Mouse (Mus musculus) erythroblast, embryonic 14.5 days (primary cell): ENCODE measurements around the gene Mpped2. TPM values are rescaled to one million over a fixed set of nuclear protein-coding genes. Genes with fewer than 3 reads are reported as not detected.

Experiments used
- H3K27me3 ChIP-seq: 2 replicates; pipeline ENCODE4 v1.6.1; 2012; ENCODE audit warnings: inconsistent platforms; ENCODE audit not compliant: control insufficient read depth
- H3K36me3 ChIP-seq: 2 replicates; pipeline ENCODE4 v1.6.1; 2012; ENCODE audit warnings: mild to moderate bottlenecking, inconsistent platforms; ENCODE audit not compliant: control insufficient read depth
- H3K4me1 ChIP-seq: 2 replicates; pipeline ENCODE4 v1.6.1; 2012; ENCODE audit warnings: inconsistent platforms; ENCODE audit not compliant: control insufficient read depth
- H3K4me3 ChIP-seq: replicated peaks from 2 replicates; pipeline ENCODE3; 2012; ENCODE audit warnings: moderate library complexity, mild to moderate bottlenecking, inconsistent platforms
- H3K9me3 ChIP-seq: 2 replicates; pipeline ENCODE4 v1.6.1; 2012; ENCODE audit warnings: low read length, inconsistent platforms, mixed read lengths; ENCODE audit not compliant: control insufficient read depth
- GATA1 ChIP-seq: IDR thresholded peaks from 2 replicates; pipeline ENCODE4 v1.6.1; 2012; ENCODE audit warnings: low read length, inconsistent platforms, mixed read lengths
- TAL1 ChIP-seq: IDR thresholded peaks from 3 replicates; pipeline ENCODE4 v1.6.1; 2012; ENCODE audit warnings: low read length, inconsistent platforms, mixed read lengths
- polyA plus RNA-seq: library from polyadenylated mRNA; stranded (reverse); fragments of >175 nt; gene quantifications from 2 replicates; pipeline ENCODE4 v1.2.3, GENCODE M21; 2012

Mpped2 gene
- polyA plus RNA-seq, 1 experiment, result not detected

GRCm38 (mm10) chr2:106798824-106799223 is 105.8 kb downstream of the Mpped2 start:
- Histone ChIP-seq H3K4me1 (no peaks in the 10 kb centered on the region), H3K27me3 (no peaks in the 10 kb centered on the region), H3K9me3 (no peaks in the 10 kb centered on the region), H3K36me3 (no peaks in the 10 kb centered on the region), H3K4me3 (no peak overlapping the region)
- TF ChIP-seq TAL1 (no peak), GATA1 (no peak)

GRCm38 (mm10) chr2:106815898-106816297 is 122.8 kb downstream of the Mpped2 start:
- no peak overlapping the region for H3K4me3 ChIP-seq
- no peaks in the 10 kb centered on the region for H3K9me3 ChIP-seq
- H3K27me3 ChIP-seq, result no peaks in the 10 kb centered on the region
- no peaks in the 10 kb centered on the region for H3K36me3 ChIP-seq
- no peaks in the 10 kb centered on the region for H3K4me1 ChIP-seq
- TF ChIP-seq GATA1, result no peak
- no peak for TF ChIP-seq TAL1

GRCm38 (mm10) chr2:106821292-106821691 is 128.2 kb downstream of the Mpped2 start:
- no peak for TF ChIP-seq GATA1
- no peak for TF ChIP-seq TAL1

GRCm38 (mm10) chr2:106821883-106822282 is 128.8 kb downstream of the Mpped2 start:
- Histone ChIP-seq H3K36me3 (no peaks in the 10 kb centered on the region), H3K4me3 (no peak overlapping the region), H3K4me1 (no peaks in the 10 kb centered on the region), H3K9me3 (no peaks in the 10 kb centered on the region), H3K27me3 (no peaks in the 10 kb centered on the region)
- TF ChIP-seq TAL1, result no peak
- TF ChIP-seq GATA1, result no peak

More at GRCm38 (mm10) chr2:106821292-106821691, 128.2 kb downstream of the Mpped2 start:
- H3K4me1 ChIP-seq, result no peaks in the 10 kb centered on the region
- no peaks in the 10 kb centered on the region for H3K27me3 ChIP-seq
- H3K4me3 ChIP-seq, result no peak overlapping the region
- H3K9me3 ChIP-seq, result no peaks in the 10 kb centered on the region
- no peaks in the 10 kb centered on the region for H3K36me3 ChIP-seq

GRCm38 (mm10) chr2:106822540-106822939 is 129.5 kb downstream of the Mpped2 start:
- no peaks in the 10 kb centered on the region for H3K4me1 ChIP-seq
- no peaks in the 10 kb centered on the region for H3K9me3 ChIP-seq
- no peaks in the 10 kb centered on the region for H3K36me3 ChIP-seq
- TF ChIP-seq GATA1, result no peak
- TF ChIP-seq TAL1, result no peak
- no peak overlapping the region for H3K4me3 ChIP-seq
- H3K27me3 ChIP-seq, result no peaks in the 10 kb centered on the region

GRCm38 (mm10) chr2:106825461-106825860 is 132.4 kb downstream of the Mpped2 start:
- TF ChIP-seq GATA1, result no peak
- no peak for TF ChIP-seq TAL1
- no peaks in the 10 kb centered on the region for H3K27me3 ChIP-seq
- H3K36me3 ChIP-seq, result no peaks in the 10 kb centered on the region
- H3K4me1 ChIP-seq, result no peaks in the 10 kb centered on the region
- no peaks in the 10 kb centered on the region for H3K9me3 ChIP-seq
- H3K4me3 ChIP-seq, result no peak overlapping the region

- TF ChIP-seq TAL1, result no peak
- TF ChIP-seq GATA1, result no peak
- Histone ChIP-seq H3K4me1 (no peaks in the 10 kb centered on the region), H3K4me3 (no peak overlapping the region), H3K36me3 (no peaks in the 10 kb centered on the region), H3K27me3 (no peaks in the 10 kb centered on the region), H3K9me3 (no peaks in the 10 kb centered on the region)
These were observed 133.0 kb downstream of the Mpped2 start for GRCm38 (mm10) chr2:106826023-106826422.

GRCm38 (mm10) chr2:106826806-106827205 is 133.7 kb downstream of the Mpped2 start:
- H3K36me3 ChIP-seq, result no peaks in the 10 kb centered on the region
- H3K9me3 ChIP-seq, result no peaks in the 10 kb centered on the region
- no peak overlapping the region for H3K4me3 ChIP-seq
- TF ChIP-seq GATA1 (no peak), TAL1 (no peak)
- H3K4me1 ChIP-seq, result no peaks in the 10 kb centered on the region
- no peaks in the 10 kb centered on the region for H3K27me3 ChIP-seq

GRCm38 (mm10) chr2:106828573-106829310 is 135.7 kb downstream of the Mpped2 start:
- Histone ChIP-seq H3K4me3 (no peak overlapping the region), H3K9me3 (no peaks in the 10 kb centered on the region), H3K4me1 (no peaks in the 10 kb centered on the region), H3K36me3 (no peaks in the 10 kb centered on the region), H3K27me3 (no peaks in the 10 kb centered on the region)
- no peak for TF ChIP-seq TAL1
- no peak for TF ChIP-seq GATA1

- Histone ChIP-seq H3K27me3 (no peaks in the 10 kb centered on the region), H3K9me3 (no peaks in the 10 kb centered on the region), H3K36me3 (no peaks in the 10 kb centered on the region), H3K4me1 (no peaks in the 10 kb centered on the region), H3K4me3 (no peak overlapping the region)
- TF ChIP-seq GATA1 (no peak), TAL1 (no peak)
These were observed 136.4 kb downstream of the Mpped2 start for GRCm38 (mm10) chr2:106829420-106829819.
